Mouse (Mus musculus) C2C12 (cell line): ENCODE results near the gene Trpv5. TPM values are rescaled to one million over a fixed set of nuclear protein-coding genes. Genes with fewer than 3 reads are reported as not detected.

ENCODE experiments used
- H3K27me3 ChIP-seq: one replicate; pipeline ENCODE4 v1.6.1; 2011; ENCODE audit not compliant: control insufficient read depth, insufficient read depth, insufficient read length
- H3K36me3 ChIP-seq: one replicate; pipeline ENCODE4 v1.6.1; 2011; ENCODE audit not compliant: control insufficient read depth, insufficient read depth
- H3K4me3 ChIP-seq: one replicate; pipeline ENCODE4 v1.5.1; 2011; ENCODE audit warnings: mild to moderate bottlenecking, control low read depth; ENCODE audit not compliant: poor library complexity, insufficient read depth, severe bottlenecking
- H3K79me2 ChIP-seq: one replicate; pipeline ENCODE4 v1.6.1; 2011; ENCODE audit not compliant: control insufficient read depth, insufficient read depth
- H3K79me3 ChIP-seq: one replicate; pipeline ENCODE4 v1.6.1; 2011; ENCODE audit warnings: low read depth, control low read depth
- H3ac ChIP-seq: one replicate; pipeline ENCODE3; 2011; ENCODE audit warnings: low read depth; ENCODE audit not compliant: control insufficient read depth, insufficient read length
- CEBPB ChIP-seq: IDR thresholded peaks from one replicate; pipeline ENCODE4 v1.6.1; 2011; ENCODE audit warnings: low read depth, mild to moderate bottlenecking, control low read depth, moderate library complexity
- CTCF ChIP-seq: IDR thresholded peaks from one replicate; pipeline ENCODE4 v1.5.1; 2011; ENCODE audit not compliant: control insufficient read depth, insufficient read depth, insufficient read length
- FOSL1 ChIP-seq: IDR thresholded peaks from one replicate; pipeline ENCODE4 v1.8.0; 2011; ENCODE audit warnings: mild to moderate bottlenecking, low read length; ENCODE audit not compliant: poor library complexity, insufficient read depth, severe bottlenecking
- MAX ChIP-seq: IDR thresholded peaks from one replicate; pipeline ENCODE4 v1.6.1; 2011; ENCODE audit warnings: mild to moderate bottlenecking, control low read depth
- MYOD1 ChIP-seq: IDR thresholded peaks from one replicate; pipeline ENCODE4 v1.6.1; 2011; ENCODE audit warnings: low read depth; ENCODE audit not compliant: control insufficient read depth, insufficient read length
- MYOG ChIP-seq: IDR thresholded peaks from one replicate; pipeline ENCODE4 v1.6.1; 2011; ENCODE audit not compliant: control insufficient read depth, insufficient read length; ENCODE audit errors: extremely low read depth
- USF1 ChIP-seq: IDR thresholded peaks from one replicate; pipeline ENCODE4 v1.6.1; 2011; ENCODE audit warnings: low read depth, mild to moderate bottlenecking, control low read depth, moderate library complexity
- long read RNA-seq, 2 experiments: library from polyadenylated mRNA; unstranded; transcript quantifications; one replicate each; pipeline ENCODE4 v2.0.0; 2019 to 2020
- polyA plus RNA-seq: library from polyadenylated mRNA; unstranded; fragments of >200 nt; fragmentation: generic; extraction: Trizol; gene quantifications from one replicate; pipeline ENCODE4 v1.2.1, GENCODE M21; 2012; ENCODE audit warnings: missing spikeins

Trpv5 gene
- not detected for polyA plus RNA-seq
- long read RNA-seq, experiment 1: 0 reads
- long read RNA-seq, experiment 2: 0 reads

DNA sequence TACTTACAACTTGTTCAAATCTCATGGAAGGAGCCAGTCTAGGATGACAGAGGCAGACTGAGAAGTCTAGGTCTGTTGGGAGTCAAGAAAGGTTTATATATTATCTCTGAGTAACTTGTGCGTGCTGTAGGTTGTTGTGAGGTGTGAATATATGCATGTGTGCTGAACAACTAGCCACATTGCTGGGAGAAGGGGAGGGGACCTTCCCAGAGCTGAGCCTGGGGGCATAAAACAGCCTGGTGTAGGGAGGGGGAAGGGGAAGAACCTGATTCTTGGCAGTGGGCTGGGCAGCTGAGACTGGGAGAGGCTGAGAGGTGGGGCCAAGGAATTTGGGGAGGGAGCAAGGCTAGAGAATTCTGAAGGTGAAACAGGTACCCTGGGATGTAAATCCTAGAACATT lies at the start of gene Trpv5:
Gene Trpv5, minus strand, starts transcription at position 101 of the 400 bp plus-strand sequence.
- TF ChIP-seq USF1 (no peak), MYOG (no peak), MYOD1 (no peak), CTCF (no peak), FOSL1 (no peak), CEBPB (no peak), MAX (no peak)
- Histone ChIP-seq H3K79me3 (no peaks in the 10 kb centered on the region), H3ac (no peak within 1 kb of the TSS), H3K27me3 (peaks cover 8% of the 10 kb centered on the region), H3K79me2 (no peaks in the 10 kb centered on the region), H3K4me3 (no peak within 1 kb of the TSS), H3K36me3 (no peaks in the 10 kb centered on the region)

- Histone ChIP-seq H3K79me2 (no peaks in the 10 kb centered on the region), H3K36me3 (no peaks in the 10 kb centered on the region), H3K27me3 (no peaks in the 10 kb centered on the region), H3ac (no peak overlapping the region), H3K4me3 (no peak overlapping the region), H3K79me3 (no peaks in the 10 kb centered on the region)
- TF ChIP-seq CEBPB (no peak), MYOD1 (no peak), MAX (no peak), CTCF (no peak), FOSL1 (no peak), MYOG (no peak), USF1 (no peak)
Measured at GRCm38 (mm10) chr6:41727989-41728609, 47.5 kb upstream of the Trpv5 start.

GRCm38 (mm10) chr6:41721430-41721829 lies 40.9 kb upstream of the Trpv5 start:
- Histone ChIP-seq H3K4me3 (no peak overlapping the region), H3K79me2 (no peaks in the 10 kb centered on the region), H3ac (no peak overlapping the region), H3K27me3 (no peaks in the 10 kb centered on the region), H3K36me3 (no peaks in the 10 kb centered on the region), H3K79me3 (no peaks in the 10 kb centered on the region)
- no peak for TF ChIP-seq MAX
- no peak for TF ChIP-seq MYOG
- no peak for TF ChIP-seq MYOD1
- TF ChIP-seq FOSL1: no peak
- TF ChIP-seq CEBPB: no peak
- no peak for TF ChIP-seq CTCF
- TF ChIP-seq USF1: no peak

GRCm38 (mm10) chr6:41710281-41710680 lies 29.7 kb upstream of the Trpv5 start:
- Histone ChIP-seq H3K27me3 (no peaks in the 10 kb centered on the region), H3K79me3 (no peaks in the 10 kb centered on the region), H3K4me3 (no peak overlapping the region), H3K36me3 (no peaks in the 10 kb centered on the region), H3ac (no peak overlapping the region), H3K79me2 (no peaks in the 10 kb centered on the region)
- TF ChIP-seq MYOD1 (no peak), CTCF (no peak), MYOG (no peak), MAX (no peak), FOSL1 (no peak), USF1 (no peak), CEBPB (no peak)

GRCm38 (mm10) chr6:41706275-41706674 lies 25.7 kb upstream of the Trpv5 start:
- H3K79me2 ChIP-seq: no peaks in the 10 kb centered on the region
- no peak overlapping the region for H3K4me3 ChIP-seq
- no peaks in the 10 kb centered on the region for H3K27me3 ChIP-seq
- TF ChIP-seq MYOG (no peak), CEBPB (no peak), CTCF (no peak), MYOD1 (no peak), MAX (no peak), USF1 (no peak), FOSL1 (no peak)
- no peaks in the 10 kb centered on the region for H3K36me3 ChIP-seq
- H3K79me3 ChIP-seq: no peaks in the 10 kb centered on the region
- H3ac ChIP-seq: no peak overlapping the region
